Mouse (Mus musculus) lung, adult 2 months (tissue): Measurements from ENCODE around the gene D630003M21Rik.

Experiments used
- CTCF ChIP-seq: fragments of 200-500 bp; IDR thresholded peaks from 2 replicates; pipeline ENCODE4 v1.5.1; 2011; ENCODE audit warnings: mild to moderate bottlenecking, low read length, control low read depth; ENCODE audit not compliant: insufficient read depth
- POLR2A ChIP-seq: fragments of 200-500 bp; IDR thresholded peaks from 2 replicates; pipeline ENCODE4 v1.6.1; 2011; ENCODE audit warnings: low read depth, mild to moderate bottlenecking, control low read depth, low read length, borderline replicate concordance; ENCODE audit errors: extremely low read depth

GRCm38 (mm10) chr2:158197971-158198370, 31.1 kb downstream of the D630003M21Rik start:
- no peak for TF ChIP-seq CTCF
- TF ChIP-seq POLR2A, result no peak
